Mouse (Mus musculus): ENCODE measurements around the gene Arhgef12. TPM values are rescaled to one million over a fixed set of nuclear protein-coding genes. Genes with fewer than 3 reads are reported as not detected.
A peak's percentile ranks its signal among the peaks of the same experiment; 100 is the strongest.

The Arhgef12 gene
- total and polyA plus RNA-seq, 2 experiments, result 22.9 to 62.3 TPM

GRCm38 (mm10) chr9:43084496-43085362 is 22.3 kb downstream of the Arhgef12 start:
- WGBS, result 86% methylated on average over 7 of the region's 7 CpGs
- peaks cover 7% of the 10 kb centered on the region for H3K4me1 ChIP-seq (ENCODE audit: control insufficient read depth, insufficient read depth, low read length)

GRCm38 (mm10) chr9:43083441-43084055 is 23.5 kb downstream of the Arhgef12 start:
- H3K27ac ChIP-seq (replicated peaks; ENCODE audit: insufficient read depth, low read depth, low read length), result no peak overlapping the region
- WGBS, result 83% methylated on average over 7 of the region's 7 CpGs
- peaks cover 11% of the 10 kb centered on the region for H3K4me1 ChIP-seq (ENCODE audit: control insufficient read depth, insufficient read depth, low read length)
- TF ChIP-seq POLR2A (IDR thresholded peaks at IDR 0.05; ENCODE audit: extremely low read depth, insufficient read depth, low read length) (no peak), CTCF (IDR thresholded peaks at IDR 0.05; ENCODE audit: low read depth, low read length) (no peak)
- no peak for DNase-seq (ENCODE audit: extremely low read depth, low read depth, low spot score)
- H3K36me3 ChIP-seq (ENCODE audit: control insufficient read depth, insufficient read depth, low read length), result no peaks in the 10 kb centered on the region
- H3K9ac ChIP-seq (ENCODE audit: low read depth, low read length), result no peak overlapping the region
- no peaks in the 10 kb centered on the region for H3K27me3 ChIP-seq (ENCODE audit: control insufficient read depth, insufficient read depth, low read length)
- H3K79me2 ChIP-seq (ENCODE audit: control insufficient read depth, insufficient read depth, low read length), result peaks cover 48% of the 10 kb centered on the region
- H3K4me3 ChIP-seq (ENCODE audit: insufficient read depth, low read depth, low read length), result no peak overlapping the region

More at GRCm38 (mm10) chr9:43084496-43085362, 22.3 kb downstream of the Arhgef12 start:
- peaks cover 44% of the 10 kb centered on the region for H3K79me2 ChIP-seq (ENCODE audit: control insufficient read depth, insufficient read depth, low read length)
- no peak for DNase-seq (ENCODE audit: extremely low read depth, low read depth, low spot score)
- H3K36me3 ChIP-seq (ENCODE audit: control insufficient read depth, insufficient read depth, low read length), result no peaks in the 10 kb centered on the region; the same call in 1 of the 2 replicates
- no peak overlapping the region for H3K4me3 ChIP-seq (ENCODE audit: insufficient read depth, low read depth, low read length)
- TF ChIP-seq POLR2A (IDR thresholded peaks at IDR 0.05; ENCODE audit: extremely low read depth, insufficient read depth, low read length), result no peak
- TF ChIP-seq CTCF (IDR thresholded peaks at IDR 0.05; ENCODE audit: low read depth, low read length), result no peak
- H3K27ac ChIP-seq (replicated peaks; ENCODE audit: insufficient read depth, low read depth, low read length), result no peak overlapping the region
- no peaks in the 10 kb centered on the region for H3K27me3 ChIP-seq (ENCODE audit: control insufficient read depth, insufficient read depth, low read length)
- H3K9ac ChIP-seq (ENCODE audit: low read depth, low read length), result no peak overlapping the region

- peaks cover 12% of the 10 kb centered on the region; the same call in 1 of the 2 replicates for H3K4me1 ChIP-seq (ENCODE audit: control insufficient read depth, insufficient read depth, low read length)
- H3K4me3 ChIP-seq (ENCODE audit: insufficient read depth, low read depth, low read length), result no peak overlapping the region
- 63% methylated on average over 3 of the region's 3 CpGs for WGBS
- DNase-seq (ENCODE audit: extremely low read depth, low read depth, low spot score), result peak; percentile 73
- H3K27me3 ChIP-seq (ENCODE audit: control insufficient read depth, insufficient read depth, low read length), result no peaks in the 10 kb centered on the region
- no peak overlapping the region for H3K27ac ChIP-seq (replicated peaks; ENCODE audit: insufficient read depth, low read depth, low read length)
- H3K79me2 ChIP-seq (ENCODE audit: control insufficient read depth, insufficient read depth, low read length), result peaks cover 51% of the 10 kb centered on the region
- H3K9ac ChIP-seq (ENCODE audit: low read depth, low read length), result no peak overlapping the region
- no peaks in the 10 kb centered on the region for H3K36me3 ChIP-seq (ENCODE audit: control insufficient read depth, insufficient read depth, low read length)
- no peak for TF ChIP-seq POLR2A (IDR thresholded peaks at IDR 0.05; ENCODE audit: extremely low read depth, insufficient read depth, low read length)
- no peak for TF ChIP-seq CTCF (IDR thresholded peaks at IDR 0.05; ENCODE audit: low read depth, low read length)
Observed at GRCm38 (mm10) chr9:43078711-43079110, 28.3 kb downstream of the Arhgef12 start.

- 72% methylated on average over 7 of the region's 7 CpGs for WGBS
- DNase-seq (ENCODE audit: extremely low read depth, low read depth, low spot score), result no peak
- Histone ChIP-seq H3K27me3 (ENCODE audit: control insufficient read depth, insufficient read depth, low read length) (no peaks in the 10 kb centered on the region), H3K36me3 (ENCODE audit: control insufficient read depth, insufficient read depth, low read length) (no peaks in the 10 kb centered on the region), H3K27ac (replicated peaks; ENCODE audit: insufficient read depth, low read depth, low read length) (no peak overlapping the region), H3K4me3 (ENCODE audit: insufficient read depth, low read depth, low read length) (no peak overlapping the region), H3K9ac (ENCODE audit: low read depth, low read length) (no peak overlapping the region), H3K4me1 (ENCODE audit: control insufficient read depth, insufficient read depth, low read length) (peaks cover 10% of the 10 kb centered on the region; the same call in 1 of the 2 replicates), H3K79me2 (ENCODE audit: control insufficient read depth, insufficient read depth, low read length) (peaks cover 57% of the 10 kb centered on the region)
- TF ChIP-seq POLR2A (IDR thresholded peaks at IDR 0.05; ENCODE audit: extremely low read depth, insufficient read depth, low read length), result no peak
- no peak for TF ChIP-seq CTCF (IDR thresholded peaks at IDR 0.05; ENCODE audit: low read depth, low read length)
Observed at GRCm38 (mm10) chr9:43076163-43076562, 30.9 kb downstream of the Arhgef12 start.

- no peak for DNase-seq (ENCODE audit: extremely low read depth, low read depth, low spot score)
- peaks cover 55% of the 10 kb centered on the region for H3K79me2 ChIP-seq (ENCODE audit: control insufficient read depth, insufficient read depth, low read length)
- H3K27ac ChIP-seq (replicated peaks; ENCODE audit: insufficient read depth, low read depth, low read length), result no peak overlapping the region
- TF ChIP-seq CTCF (IDR thresholded peaks at IDR 0.05; ENCODE audit: low read depth, low read length) (no peak), POLR2A (IDR thresholded peaks at IDR 0.05; ENCODE audit: extremely low read depth, insufficient read depth, low read length) (no peak)
- H3K27me3 ChIP-seq (ENCODE audit: control insufficient read depth, insufficient read depth, low read length), result no peaks in the 10 kb centered on the region
- H3K36me3 ChIP-seq (ENCODE audit: control insufficient read depth, insufficient read depth, low read length), result no peaks in the 10 kb centered on the region
- 100% methylated on average over 1 of the region's 1 CpGs for WGBS
- no peak overlapping the region for H3K4me3 ChIP-seq (ENCODE audit: insufficient read depth, low read depth, low read length)
- peaks cover 9% of the 10 kb centered on the region; the same call in 1 of the 2 replicates for H3K4me1 ChIP-seq (ENCODE audit: control insufficient read depth, insufficient read depth, low read length)
- H3K9ac ChIP-seq (ENCODE audit: low read depth, low read length), result no peak overlapping the region
Observed at GRCm38 (mm10) chr9:43074611-43075010, 32.4 kb downstream of the Arhgef12 start.
